Mouse (Mus musculus): ENCODE data around the gene Tmem132d. TPM values are rescaled to one million over a fixed set of nuclear protein-coding genes. Genes with fewer than 3 reads are reported as not detected.

Tmem132d gene
- polyA plus RNA-seq, 1 experiment, result 0.05 TPM

Other genes with a start within 250 kb of the Tmem132d start
- 0.14 and 0.30 TPM in 2 replicates for gene Fzd10, start 167.8 kb upstream of the Tmem132d start, polyA plus RNA-seq (2012; rRNA removed)